Mouse (Mus musculus): ENCODE results near the gene Frmd8.

- TF ChIP-seq POLR2A (IDR thresholded peaks at IDR 0.05; ENCODE audit: borderline replicate concordance, control insufficient read depth, low read depth, low read length): no peak
- TF ChIP-seq CTCF (IDR thresholded peaks at IDR 0.05; ENCODE audit: control insufficient read depth, insufficient read depth, low read length): no peak
Observed at GRCm38 (mm10) chr19:5841999-5842784, 32.9 kb downstream of the Frmd8 start.
